Mouse (Mus musculus): ENCODE measurements around the gene Scamp5. TPM values are rescaled to one million over a fixed set of nuclear protein-coding genes. Genes with fewer than 3 reads are reported as not detected.
"Not testable (repeated sequence)": the region's sequence is repeated elsewhere in the genome, so short reads cannot be mapped to it uniquely, and the experiment has no call there.

The Scamp5 gene
- polyA plus RNA-seq, 1 experiment from 2014 or later, result 65.1 TPM

GRCm38 (mm10) chr9:57427937-57428336 lies 39.9 kb downstream of the Scamp5 start:
- no peak for ATAC-seq (ENCODE audit: low read depth)
- Histone ChIP-seq H3K4me2 (no peak overlapping the region), H3K9me3 (no peaks in the 10 kb centered on the region), H3K9ac (no peak overlapping the region), H3K27ac (replicated peaks) (no peak overlapping the region), H3K4me3 (no peak overlapping the region), H3K36me3 (peaks cover 4% of the 10 kb centered on the region; the same call in 1 of the 2 replicates), H3K27me3 (no peaks in the 10 kb centered on the region), H3K4me1 (replicated peaks) (peaks cover 14% of the 10 kb centered on the region)
- 78% methylated on average over 4 of the region's 4 CpGs for WGBS

GRCm38 (mm10) chr9:57427123-57427522 lies 40.7 kb downstream of the Scamp5 start:
- 85% methylated on average over 4 of the region's 4 CpGs for WGBS
- not testable (repeated sequence) for H3K27me3 ChIP-seq; H3K9me3 ChIP-seq; H3K36me3 ChIP-seq; H3K4me1 ChIP-seq (replicated peaks); H3K4me3 ChIP-seq; H3K9ac ChIP-seq; H3K27ac ChIP-seq (replicated peaks); ATAC-seq (ENCODE audit: low read depth); H3K4me2 ChIP-seq

- ATAC-seq (ENCODE audit: low read depth), result no peak
- H3K27ac ChIP-seq (replicated peaks), result no peak overlapping the region
- H3K9me3 ChIP-seq, result no peaks in the 10 kb centered on the region
- H3K4me2 ChIP-seq, result no peak overlapping the region
- H3K27me3 ChIP-seq, result no peaks in the 10 kb centered on the region
- H3K9ac ChIP-seq, result no peak overlapping the region
- H3K4me3 ChIP-seq, result no peak overlapping the region
- H3K36me3 ChIP-seq, result no peaks in the 10 kb centered on the region
- peaks cover 15% of the 10 kb centered on the region for H3K4me1 ChIP-seq (replicated peaks)
- WGBS, result 80% methylated on average over 3 of the region's 3 CpGs
These were observed 42.7 kb downstream of the Scamp5 start for GRCm38 (mm10) chr9:57425116-57425515.

- H3K9me3 ChIP-seq, result no peaks in the 10 kb centered on the region
- H3K27me3 ChIP-seq, result no peaks in the 10 kb centered on the region
- no peak overlapping the region for H3K9ac ChIP-seq
- 85% methylated on average over 6 of the region's 6 CpGs for WGBS
- H3K4me3 ChIP-seq, result no peak overlapping the region
- H3K36me3 ChIP-seq, result no peaks in the 10 kb centered on the region
- peaks cover 20% of the 10 kb centered on the region for H3K4me1 ChIP-seq (replicated peaks)
- no peak overlapping the region for H3K4me2 ChIP-seq
- H3K27ac ChIP-seq (replicated peaks), result no peak overlapping the region
- ATAC-seq (ENCODE audit: low read depth), result no peak
These were observed 43.8 kb downstream of the Scamp5 start for GRCm38 (mm10) chr9:57424066-57424465.

GRCm38 (mm10) chr9:57421688-57422111 lies 46.2 kb downstream of the Scamp5 start:
- Histone ChIP-seq H3K27ac (replicated peaks) (no peak overlapping the region), H3K27me3 (no peaks in the 10 kb centered on the region), H3K9ac (no peak overlapping the region), H3K9me3 (no peaks in the 10 kb centered on the region), H3K4me3 (no peak overlapping the region), H3K4me1 (replicated peaks) (peaks cover 20% of the 10 kb centered on the region), H3K36me3 (0 out of 2 replicates have a peak, but pooled peaks cover 8% of the 10 kb centered on the region), H3K4me2 (no peak overlapping the region)
- no peak for ATAC-seq (ENCODE audit: low read depth)
- WGBS, result 67% methylated on average over 5 of the region's 5 CpGs

- Histone ChIP-seq H3K4me1 (replicated peaks) (peaks cover 20% of the 10 kb centered on the region), H3K4me3 (no peak overlapping the region), H3K9ac (0 out of 2 replicates have a peak overlapping the region, but pooled peaks have one; percentile 12), H3K27me3 (no peaks in the 10 kb centered on the region), H3K9me3 (no peaks in the 10 kb centered on the region), H3K36me3 (0 out of 2 replicates have a peak, but pooled peaks cover 8% of the 10 kb centered on the region), H3K4me2 (no peak overlapping the region), H3K27ac (replicated peaks) (peak overlapping the region; percentile 75)
- WGBS, result 70% methylated on average over 9 of the region's 9 CpGs
- peak; percentile 52 for ATAC-seq (ENCODE audit: low read depth)
These were observed 46.7 kb downstream of the Scamp5 start for GRCm38 (mm10) chr9:57421121-57421571.

GRCm38 (mm10) chr9:57420321-57421120 lies 47.3 kb downstream of the Scamp5 start:
- Histone ChIP-seq H3K27me3 (no peaks in the 10 kb centered on the region), H3K4me3 (no peak overlapping the region), H3K4me2 (0 out of 2 replicates have a peak overlapping the region, but pooled peaks have one; percentile 5), H3K9ac (0 out of 2 replicates have a peak overlapping the region, but pooled peaks have one; percentile 12), H3K4me1 (replicated peaks) (peaks cover 20% of the 10 kb centered on the region), H3K9me3 (no peaks in the 10 kb centered on the region), H3K36me3 (0 out of 2 replicates have a peak, but pooled peaks cover 8% of the 10 kb centered on the region), H3K27ac (replicated peaks) (peak overlapping the region; percentile 75)
- WGBS, result 56% methylated on average over 20 of the region's 20 CpGs
- ATAC-seq (ENCODE audit: low read depth), result peak; percentile 83

- Histone ChIP-seq H3K36me3 (peaks cover 11% of the 10 kb centered on the region; the same call in 1 of the 2 replicates), H3K9me3 (no peaks in the 10 kb centered on the region), H3K4me3 (no peak overlapping the region), H3K27ac (replicated peaks) (peak overlapping the region; percentile 75), H3K9ac (no peak overlapping the region), H3K4me1 (replicated peaks) (peaks cover 20% of the 10 kb centered on the region), H3K27me3 (no peaks in the 10 kb centered on the region), H3K4me2 (no peak overlapping the region)
- WGBS, result 88% methylated on average over 16 of the region's 16 CpGs
- no peak for ATAC-seq (ENCODE audit: low read depth)
These were observed 48.2 kb downstream of the Scamp5 start for GRCm38 (mm10) chr9:57419521-57420267.

- Histone ChIP-seq H3K27me3 (no peaks in the 10 kb centered on the region), H3K27ac (replicated peaks) (no peak overlapping the region), H3K9ac (no peak overlapping the region), H3K4me1 (replicated peaks) (peaks cover 20% of the 10 kb centered on the region), H3K9me3 (no peaks in the 10 kb centered on the region), H3K4me3 (no peak overlapping the region), H3K4me2 (no peak overlapping the region), H3K36me3 (peaks cover 25% of the 10 kb centered on the region)
- ATAC-seq (ENCODE audit: low read depth), result no peak
- 90% methylated on average over 8 of the region's 8 CpGs for WGBS
These were observed 50.5 kb downstream of the Scamp5 start for GRCm38 (mm10) chr9:57417341-57417740.

- Histone ChIP-seq H3K4me2 (no peak overlapping the region), H3K9ac (no peak overlapping the region), H3K27ac (replicated peaks) (no peak overlapping the region), H3K4me3 (no peak overlapping the region), H3K36me3 (peaks cover under 1% of the 10 kb centered on the region), H3K4me1 (replicated peaks) (no peaks in the 10 kb centered on the region), H3K9me3 (no peaks in the 10 kb centered on the region), H3K27me3 (no peaks in the 10 kb centered on the region)
- 92% methylated on average over 9 of the region's 9 CpGs for WGBS
- ATAC-seq (ENCODE audit: low read depth), result no peak
These were observed 60.5 kb downstream of the Scamp5 start for GRCm38 (mm10) chr9:57407120-57407905.

GRCm38 (mm10) chr9:57406395-57406794 lies 61.5 kb downstream of the Scamp5 start:
- Histone ChIP-seq H3K27ac (replicated peaks) (no peak overlapping the region), H3K4me3 (no peak overlapping the region), H3K27me3 (no peaks in the 10 kb centered on the region), H3K4me1 (replicated peaks) (no peaks in the 10 kb centered on the region), H3K36me3 (no peaks in the 10 kb centered on the region), H3K9me3 (no peaks in the 10 kb centered on the region), H3K9ac (no peak overlapping the region), H3K4me2 (no peak overlapping the region)
- 89% methylated on average over 5 of the region's 5 CpGs for WGBS
- ATAC-seq (ENCODE audit: low read depth), result no peak
